Mouse (Mus musculus) heart, embryonic 15.5 days (tissue): ENCODE measurements around the gene Tmem128. TPM values are rescaled to one million over a fixed set of nuclear protein-coding genes. Genes with fewer than 3 reads are reported as not detected.

Experiments
- ATAC-seq: fragments of 200-750 bp; cut with Nextera tagmentation; replicated peaks from 2 replicates; pipeline ENCODE4 v1.8.0; 2017; ENCODE audit warnings: low read depth, moderate TSS enrichment; ENCODE audit not compliant: insufficient number of reproducible peaks, insufficient read depth, low FRiP score
- H3K27ac ChIP-seq: fragments of 300-500 bp; sonication (generic); 2 replicates; pipeline ENCODE4 v1.5.1; 2015; ENCODE audit warnings: mild to moderate bottlenecking, inconsistent platforms
- H3K27me3 ChIP-seq: fragments of 300-500 bp; sonication (generic); 2 replicates; pipeline ENCODE4 v1.6.1; 2015; ENCODE audit warnings: inconsistent platforms
- H3K36me3 ChIP-seq: fragments of 300-500 bp; sonication (generic); 2 replicates; pipeline ENCODE4 v1.6.1; 2015; ENCODE audit warnings: mild to moderate bottlenecking, inconsistent platforms
- H3K4me1 ChIP-seq: fragments of 300-500 bp; sonication (generic); replicated peaks from 2 replicates; pipeline ENCODE4 v1.6.1; 2015; ENCODE audit warnings: inconsistent platforms
- H3K4me2 ChIP-seq: fragments of 300-500 bp; sonication (generic); 2 replicates; pipeline ENCODE4 v1.6.1; 2015; ENCODE audit warnings: inconsistent platforms, mild to moderate bottlenecking, moderate library complexity
- H3K4me3 ChIP-seq: fragments of 300-500 bp; sonication (generic); 2 replicates; pipeline ENCODE4 v1.5.1; 2015; ENCODE audit warnings: mild to moderate bottlenecking, inconsistent platforms
- H3K9ac ChIP-seq: fragments of 300-500 bp; sonication (generic); 2 replicates; pipeline ENCODE4 v1.6.1; 2015; ENCODE audit warnings: mild to moderate bottlenecking, inconsistent platforms
- H3K9me3 ChIP-seq: fragments of 300-500 bp; sonication (generic); replicated peaks from 2 replicates; pipeline ENCODE4 v1.6.1; 2016; ENCODE audit warnings: inconsistent platforms
- WGBS: fragments of 180-500 bp; shearing (Covaris S2); methylation state at CpG from one replicate; pipeline ENCODE4 v1.1.7; 2015; ENCODE audit warnings: mixed read lengths; 5-methylcytosine and 5-hydroxymethylcytosine counted together
- polyA plus RNA-seq: library from polyadenylated mRNA; unstranded; fragments of >200 nt; fragmentation: Nextera tagmentation; extraction: Ambion mirVana; gene quantifications from 2 replicates; pipeline ENCODE4 v1.2.1, GENCODE M21; 2015

Tmem128 gene
- 41.1 and 42.9 TPM in 2 replicates for polyA plus RNA-seq

GRCm38 (mm10) chr5:38260107-38260682, at the start of gene Tmem128:
TSS of gene Tmem128 (plus strand) at chr5:38260185.
- Histone ChIP-seq H3K9me3 (no peaks in the 10 kb centered on the region), H3K4me1 (peaks cover 10% of the 10 kb centered on the region), H3K4me3 (peak within 1 kb of the TSS; percentile 92), H3K4me2 (peak within 1 kb of the TSS; percentile 87), H3K36me3 (peaks cover 33% of the 10 kb centered on the region; the same call in 1 of the 2 replicates), H3K27me3 (no peaks in the 10 kb centered on the region), H3K9ac (peak within 1 kb of the TSS; percentile 80), H3K27ac (peak within 1 kb of the TSS; percentile 89)
- under 1% methylated on average over 40 of the region's 40 CpGs for WGBS
- ATAC-seq, result peak; percentile 44; the same call in 1 of the 2 replicates

GRCm38 (mm10) chr5:38211691-38212090, 48.3 kb upstream of the Tmem128 start:
- Histone ChIP-seq H3K9ac (no peak overlapping the region), H3K27ac (no peak overlapping the region), H3K4me2 (no peak overlapping the region), H3K27me3 (no peaks in the 10 kb centered on the region), H3K4me1 (no peaks in the 10 kb centered on the region), H3K4me3 (no peak overlapping the region), H3K9me3 (no peaks in the 10 kb centered on the region), H3K36me3 (peaks cover 43% of the 10 kb centered on the region)
- WGBS, result 87% methylated on average over 8 of the region's 8 CpGs
- ATAC-seq, result no peak

- no peak overlapping the region for H3K27ac ChIP-seq
- peaks cover 43% of the 10 kb centered on the region for H3K36me3 ChIP-seq
- WGBS, result 92% methylated on average over 6 of the region's 6 CpGs
- no peak overlapping the region for H3K4me3 ChIP-seq
- H3K4me2 ChIP-seq, result no peak overlapping the region
- no peaks in the 10 kb centered on the region for H3K4me1 ChIP-seq
- ATAC-seq, result no peak
- no peak overlapping the region for H3K9ac ChIP-seq
- H3K27me3 ChIP-seq, result no peaks in the 10 kb centered on the region
- H3K9me3 ChIP-seq, result no peaks in the 10 kb centered on the region
Measured at GRCm38 (mm10) chr5:38213009-38213408, 47.0 kb upstream of the Tmem128 start.

DNA sequence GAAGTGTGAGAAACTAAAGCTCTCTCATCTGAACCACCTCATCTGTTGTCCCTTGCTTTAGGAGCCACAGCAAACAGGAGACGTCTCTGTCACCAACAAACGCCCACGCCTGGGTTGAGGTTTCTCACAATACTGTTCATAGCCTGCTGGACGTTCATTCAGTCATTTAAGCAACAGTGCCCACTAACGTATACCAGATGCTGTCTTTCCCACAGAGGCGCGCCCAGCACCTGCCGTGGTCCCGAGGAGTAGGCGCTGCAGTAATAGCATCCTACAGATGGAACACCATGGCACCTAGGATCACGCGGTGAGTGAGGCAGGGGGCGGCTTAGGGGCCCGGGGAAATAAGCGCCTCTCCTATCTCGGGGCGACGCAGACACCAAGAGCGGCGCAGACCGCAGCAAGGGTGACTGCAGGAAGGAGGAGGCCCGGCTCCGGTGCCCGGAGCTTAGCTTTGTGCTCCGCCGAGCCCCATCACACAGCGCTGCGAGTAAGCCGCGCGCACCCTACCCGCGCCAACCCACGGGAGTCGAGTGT, 40.1 kb upstream of the Tmem128 start:
- Histone ChIP-seq H3K4me3 (peak overlapping the region; percentile 96), H3K4me1 (peaks cover 20% of the 10 kb centered on the region), H3K4me2 (peak overlapping the region; percentile 76), H3K9ac (peak overlapping the region; percentile 87), H3K36me3 (peaks cover 10% of the 10 kb centered on the region), H3K27ac (peak overlapping the region; percentile 80), H3K9me3 (no peaks in the 10 kb centered on the region), H3K27me3 (no peaks in the 10 kb centered on the region)
- ATAC-seq, result no peak; the same call in 1 of the 2 replicates
- 1% methylated on average over 35 of the region's 35 CpGs for WGBS

DNA sequence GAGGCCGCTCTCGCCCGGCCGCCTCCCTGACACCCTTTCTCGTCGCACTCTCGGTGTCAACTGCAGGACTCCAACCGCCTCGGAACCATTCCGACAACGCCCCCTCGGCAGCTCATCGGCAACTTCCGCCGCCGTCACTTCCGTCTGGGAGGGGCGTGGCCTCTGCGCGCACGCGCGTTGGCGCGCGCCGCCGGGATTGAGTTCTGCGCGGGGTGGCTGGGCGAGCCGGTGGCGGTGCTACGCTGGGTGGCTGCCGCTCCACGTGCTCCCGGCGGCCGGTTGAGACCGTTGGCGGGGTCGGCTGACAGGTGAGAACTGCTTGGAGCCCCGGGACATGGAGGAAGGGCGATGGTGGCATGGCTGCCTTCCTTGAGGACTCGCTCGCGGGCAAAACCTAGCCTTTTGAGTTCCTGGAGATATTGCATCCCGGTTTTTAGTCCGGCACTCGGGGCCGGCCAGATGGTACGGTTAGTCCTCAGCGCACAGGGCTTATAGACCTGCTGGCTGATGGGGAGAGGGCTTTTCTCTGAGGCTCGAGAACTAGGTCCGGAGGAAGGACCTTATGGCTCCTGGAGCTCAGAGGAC, 39.6 kb upstream of the Tmem128 start, which contains the start of the genes Zbtb49 and Lyar:
Gene Zbtb49 (minus strand): TSS at position 130 of the 585 bp plus-strand sequence.
Gene Lyar (plus strand): TSS at position 143 of the 585 bp plus-strand sequence.
- peaks cover 20% of the 10 kb centered on the region for H3K4me1 ChIP-seq
- peak within 1 kb of the TSS; percentile 87 for H3K9ac ChIP-seq
- under 1% methylated on average over 55 of the region's 55 CpGs for WGBS
- no peaks in the 10 kb centered on the region for H3K27me3 ChIP-seq
- H3K9me3 ChIP-seq, result no peaks in the 10 kb centered on the region
- peaks cover 10% of the 10 kb centered on the region for H3K36me3 ChIP-seq
- H3K27ac ChIP-seq, result peak within 1 kb of the TSS; percentile 80
- peak within 1 kb of the TSS; percentile 76 for H3K4me2 ChIP-seq
- peak; percentile 90 for ATAC-seq
- peak within 1 kb of the TSS; percentile 96 for H3K4me3 ChIP-seq

DNA sequence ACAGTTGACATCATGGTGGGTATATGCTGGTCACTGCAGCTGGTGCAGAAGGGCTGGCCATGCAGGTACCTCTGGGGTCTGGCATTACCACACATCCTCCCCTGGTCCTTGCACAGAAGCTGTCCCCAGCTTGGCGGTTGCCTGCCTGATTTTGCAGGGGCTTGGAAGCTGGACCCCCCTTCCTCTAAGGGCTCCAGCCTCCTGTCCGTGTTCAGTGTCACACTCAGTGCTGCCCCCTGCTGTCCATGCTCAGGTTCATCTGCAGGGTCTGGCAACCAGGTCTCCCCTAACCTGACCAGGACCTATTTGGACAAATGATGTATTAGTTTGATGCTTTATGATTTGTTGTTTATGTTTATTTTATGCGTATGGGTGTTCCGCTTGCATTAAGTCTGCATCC, 24.6 kb upstream of the Tmem128 start:
- WGBS, result 62% methylated on average over 4 of the region's 4 CpGs
- no peak overlapping the region for H3K4me3 ChIP-seq
- no peaks in the 10 kb centered on the region for H3K27me3 ChIP-seq
- no peaks in the 10 kb centered on the region for H3K4me1 ChIP-seq
- no peak overlapping the region for H3K4me2 ChIP-seq
- H3K9ac ChIP-seq, result no peak overlapping the region
- peaks cover 36% of the 10 kb centered on the region for H3K36me3 ChIP-seq
- no peak for ATAC-seq
- no peak overlapping the region for H3K27ac ChIP-seq
- no peaks in the 10 kb centered on the region for H3K9me3 ChIP-seq

DNA sequence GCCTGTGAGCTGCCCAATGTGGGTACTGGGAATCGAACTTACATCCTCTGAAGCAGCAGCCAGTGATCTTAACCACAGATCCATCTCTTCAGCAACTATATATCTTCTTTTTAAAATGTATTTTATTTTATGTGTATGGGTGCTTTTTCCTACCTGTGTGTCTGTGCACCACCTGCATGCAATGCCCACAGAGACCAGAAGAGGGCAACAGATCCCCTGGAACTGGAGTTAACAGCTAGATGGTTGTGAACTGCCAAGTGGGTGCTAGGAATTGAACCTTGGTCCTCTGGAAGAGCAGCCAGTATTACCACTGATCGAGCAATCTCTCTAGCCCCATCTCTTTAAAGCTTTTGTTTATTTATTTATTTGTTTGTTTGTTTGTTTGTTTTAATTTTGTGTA, 23.4 kb upstream of the Tmem128 start:
- H3K4me2 ChIP-seq, result no peak overlapping the region
- peaks cover 25% of the 10 kb centered on the region for H3K36me3 ChIP-seq
- H3K4me3 ChIP-seq, result no peak overlapping the region
- H3K27ac ChIP-seq, result no peak overlapping the region
- no peak overlapping the region for H3K9ac ChIP-seq
- H3K27me3 ChIP-seq, result no peaks in the 10 kb centered on the region
- no peaks in the 10 kb centered on the region for H3K9me3 ChIP-seq
- H3K4me1 ChIP-seq, result no peaks in the 10 kb centered on the region
- ATAC-seq, result no peak
- WGBS, result 87% methylated on average over 2 of the region's 2 CpGs

DNA sequence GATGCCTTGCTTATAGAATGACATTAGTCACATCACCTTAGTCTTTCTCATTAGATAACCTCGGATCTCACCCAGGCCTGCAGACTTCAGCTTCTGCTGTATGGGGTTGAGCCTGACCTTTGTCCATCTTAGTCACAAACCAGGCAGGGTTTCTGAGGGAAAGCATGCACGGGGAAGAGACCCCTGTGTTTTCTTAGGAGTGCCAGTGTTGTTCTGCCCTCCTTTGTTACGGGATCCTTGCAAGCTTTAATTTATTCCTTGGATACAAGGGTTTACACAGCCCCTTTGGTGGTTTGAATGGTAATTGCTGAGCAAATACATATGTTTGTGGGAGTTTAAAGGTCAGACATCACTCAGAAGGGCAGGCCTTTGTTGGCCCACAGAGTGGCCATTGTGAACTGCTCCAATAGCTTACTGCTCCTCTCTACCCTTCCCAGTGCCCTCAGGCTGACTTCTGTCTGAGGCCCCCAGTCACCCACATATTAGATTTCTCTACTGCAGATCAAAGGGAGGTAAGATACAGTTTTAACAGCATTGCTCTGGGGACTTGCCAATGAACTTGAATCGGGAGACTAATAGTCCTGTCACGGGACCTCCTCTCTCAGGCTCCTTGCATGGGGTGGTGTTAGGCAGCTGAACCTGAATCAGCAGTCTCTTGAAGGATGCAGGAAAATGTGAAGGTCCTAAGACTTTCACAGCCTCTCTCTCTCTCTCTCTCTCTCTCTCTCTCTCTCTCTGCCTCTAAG, 19.1 kb upstream of the Tmem128 start:
- Histone ChIP-seq H3K27ac (no peak overlapping the region), H3K4me1 (no peaks in the 10 kb centered on the region), H3K4me3 (no peak overlapping the region), H3K9me3 (no peaks in the 10 kb centered on the region), H3K9ac (no peak overlapping the region), H3K4me2 (no peak overlapping the region), H3K36me3 (no peaks in the 10 kb centered on the region), H3K27me3 (no peaks in the 10 kb centered on the region)
- ATAC-seq, result no peak
- WGBS, result 56% methylated on average over 5 of the region's 5 CpGs

DNA sequence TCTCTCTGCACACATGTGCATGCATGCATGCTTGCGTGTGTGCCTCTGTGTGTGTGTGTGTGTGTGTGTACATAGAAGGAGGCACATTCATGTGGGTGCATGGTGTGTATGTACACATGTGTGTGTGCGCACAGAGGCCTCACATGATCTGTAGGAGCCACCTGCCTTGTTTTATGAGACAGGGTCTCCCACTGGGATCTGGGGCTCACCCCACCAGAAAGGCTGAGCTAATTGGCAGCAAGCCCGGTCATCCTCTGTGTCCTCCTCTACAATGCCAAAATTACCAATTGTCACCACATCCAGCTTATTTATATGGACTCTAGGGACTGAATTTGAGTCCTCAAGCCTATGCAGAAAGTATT, 18.5 kb upstream of the Tmem128 start:
- Histone ChIP-seq H3K4me1 (no peaks in the 10 kb centered on the region), H3K4me3 (no peak overlapping the region), H3K4me2 (no peak overlapping the region), H3K9me3 (no peaks in the 10 kb centered on the region), H3K27me3 (no peaks in the 10 kb centered on the region), H3K27ac (no peak overlapping the region), H3K9ac (no peak overlapping the region), H3K36me3 (no peaks in the 10 kb centered on the region)
- WGBS, result 83% methylated on average over 3 of the region's 3 CpGs
- no peak for ATAC-seq

DNA sequence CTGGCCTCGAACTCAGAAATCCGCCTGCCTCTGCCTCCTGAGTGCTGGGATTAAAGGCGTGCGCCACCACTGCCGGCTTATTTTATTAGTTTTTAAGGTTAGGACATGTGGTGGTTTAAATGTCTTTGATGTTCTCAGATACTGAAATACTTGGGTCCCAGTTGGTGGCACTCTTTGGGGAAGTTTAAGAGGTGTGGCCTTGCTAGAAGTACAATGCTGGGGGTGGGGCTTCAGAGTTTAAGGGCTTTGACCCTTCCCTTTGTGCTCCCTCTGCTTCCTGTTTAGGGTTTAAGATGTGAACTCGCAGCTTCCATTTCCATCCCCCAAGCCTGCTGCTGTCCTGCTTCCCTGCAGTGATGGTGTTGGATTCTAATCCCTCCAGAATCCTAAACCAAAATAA, 18.0 kb upstream of the Tmem128 start:
- 82% methylated on average over 6 of the region's 6 CpGs for WGBS
- no peak overlapping the region for H3K4me2 ChIP-seq
- no peak overlapping the region for H3K4me3 ChIP-seq
- H3K27ac ChIP-seq, result no peak overlapping the region
- no peak overlapping the region for H3K9ac ChIP-seq
- H3K27me3 ChIP-seq, result no peaks in the 10 kb centered on the region
- no peaks in the 10 kb centered on the region for H3K9me3 ChIP-seq
- no peaks in the 10 kb centered on the region for H3K4me1 ChIP-seq
- no peak for ATAC-seq
- no peaks in the 10 kb centered on the region for H3K36me3 ChIP-seq

DNA sequence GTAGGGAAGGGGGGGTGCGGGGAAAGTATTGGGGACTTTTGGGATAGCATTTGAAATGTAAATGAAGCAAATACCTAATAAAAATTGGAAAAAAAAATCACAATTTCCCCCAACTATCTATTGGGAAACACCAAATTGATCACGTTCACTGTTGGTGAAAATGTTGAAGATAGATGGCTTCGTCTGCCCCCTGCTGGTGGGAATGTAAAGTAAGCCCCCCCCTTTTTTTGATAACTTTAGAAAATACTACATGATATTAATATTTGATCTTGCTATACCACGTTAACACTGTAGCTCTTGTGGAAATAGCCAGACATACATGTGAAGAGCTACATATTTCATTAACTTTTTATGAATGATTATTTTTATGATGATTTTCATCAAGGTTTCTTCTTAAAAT, 4.8 kb upstream of the Tmem128 start:
- Histone ChIP-seq H3K9ac (no peak overlapping the region), H3K4me1 (0 out of 2 replicates have a peak, but pooled peaks cover 3% of the 10 kb centered on the region), H3K36me3 (no peaks in the 10 kb centered on the region), H3K27me3 (no peaks in the 10 kb centered on the region), H3K9me3 (no peaks in the 10 kb centered on the region), H3K27ac (no peak overlapping the region), H3K4me2 (no peak overlapping the region), H3K4me3 (no peak overlapping the region)
- 39% methylated on average over 4 of the region's 4 CpGs for WGBS
- no peak for ATAC-seq
